Mouse (Mus musculus) erythroblast, adult 5-6 weeks (primary cell): ENCODE results near the gene Hist1h1d. TPM values are rescaled to one million over a fixed set of nuclear protein-coding genes. Genes with fewer than 3 reads are reported as not detected.
"Not testable (repeated sequence)": the region's sequence is repeated elsewhere in the genome, so short reads cannot be mapped to it uniquely, and the experiment has no call there.

ENCODE experiments used
- ATAC-seq: replicated peaks from 2 replicates; pipeline ENCODE4 v1.8.0; 2016; ENCODE audit warnings: moderate number of reproducible peaks, mild to moderate bottlenecking, moderate TSS enrichment, inconsistent platforms; ENCODE audit not compliant: poor library complexity, low FRiP score, severe bottlenecking
- total RNA-seq, 2 experiments: library from RNA; stranded (forward) in 1 of 2; stranded (reverse) in 1 of 2; fragments of 150-400 nt in 1 of 2; fragments of 200-764, 138-1000 nt in 1 of 2; gene quantifications; 2 replicates each; pipeline versions ENCODE4 v1.2.3 to v1.2.4; 2015 to 2017; ENCODE audit warnings: low replicate concordance in 2 of 2

The Hist1h1d gene
- total RNA-seq, 2 experiments from 2014 or later: 16.7 to 170 TPM

- no peak for ATAC-seq
Observed at GRCm38 (mm10) chr13:23529005-23529404, 24.1 kb upstream of the Hist1h1d start.

GRCm38 (mm10) chr13:23529480-23530165 is 23.4 kb upstream of the Hist1h1d start:
- no peak for ATAC-seq

DNA sequence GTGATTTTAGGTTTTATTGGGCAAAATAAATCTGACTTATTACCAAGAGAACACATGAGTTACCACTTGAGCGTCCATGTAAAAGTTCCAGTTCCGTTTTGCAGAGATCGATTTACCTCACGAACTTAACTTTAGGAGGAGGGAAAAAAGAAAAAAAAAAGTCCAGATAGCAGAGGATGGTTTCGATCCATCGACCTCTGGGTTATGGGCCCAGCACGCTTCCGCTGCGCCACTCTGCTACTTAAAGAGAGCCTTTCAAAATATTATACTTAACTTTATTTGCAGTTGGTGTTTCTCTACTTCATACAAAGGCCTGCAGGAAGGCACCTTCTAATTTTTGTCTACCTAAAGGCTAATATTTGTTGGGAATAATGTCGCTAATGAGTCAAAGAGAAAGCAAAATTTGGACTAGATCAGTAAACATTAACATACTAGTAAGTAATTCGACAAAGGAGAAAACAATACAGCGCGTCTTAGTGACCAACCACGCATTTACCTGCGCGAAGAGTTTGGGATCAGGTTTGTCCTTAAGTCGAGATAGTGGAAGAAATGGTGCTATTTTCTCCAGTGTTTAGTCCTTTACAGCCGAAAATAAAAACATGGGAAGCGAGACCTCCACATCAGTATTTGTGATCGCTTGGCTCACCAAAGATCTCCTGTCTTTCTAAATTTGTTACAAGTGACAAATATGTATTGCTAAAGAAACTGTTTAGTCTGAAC is 22.7 kb upstream of the Hist1h1d start:
- no peak for ATAC-seq

- peak; percentile 58 for ATAC-seq
Observed at GRCm38 (mm10) chr13:23530901-23531875, 21.9 kb upstream of the Hist1h1d start, which contains the start of gene Hist1h4h. TSS of gene Hist1h4h (plus strand) at chr13:23531050.

GRCm38 (mm10) chr13:23532262-23533075 is 20.6 kb upstream of the Hist1h1d start:
- no peak for ATAC-seq

- peak; percentile 49 for ATAC-seq
Observed at GRCm38 (mm10) chr13:23533560-23534367, 19.3 kb upstream of the Hist1h1d start, which contains the start of gene Hist1h2af. TSS of gene Hist1h2af (plus strand) at chr13:23533906.

DNA sequence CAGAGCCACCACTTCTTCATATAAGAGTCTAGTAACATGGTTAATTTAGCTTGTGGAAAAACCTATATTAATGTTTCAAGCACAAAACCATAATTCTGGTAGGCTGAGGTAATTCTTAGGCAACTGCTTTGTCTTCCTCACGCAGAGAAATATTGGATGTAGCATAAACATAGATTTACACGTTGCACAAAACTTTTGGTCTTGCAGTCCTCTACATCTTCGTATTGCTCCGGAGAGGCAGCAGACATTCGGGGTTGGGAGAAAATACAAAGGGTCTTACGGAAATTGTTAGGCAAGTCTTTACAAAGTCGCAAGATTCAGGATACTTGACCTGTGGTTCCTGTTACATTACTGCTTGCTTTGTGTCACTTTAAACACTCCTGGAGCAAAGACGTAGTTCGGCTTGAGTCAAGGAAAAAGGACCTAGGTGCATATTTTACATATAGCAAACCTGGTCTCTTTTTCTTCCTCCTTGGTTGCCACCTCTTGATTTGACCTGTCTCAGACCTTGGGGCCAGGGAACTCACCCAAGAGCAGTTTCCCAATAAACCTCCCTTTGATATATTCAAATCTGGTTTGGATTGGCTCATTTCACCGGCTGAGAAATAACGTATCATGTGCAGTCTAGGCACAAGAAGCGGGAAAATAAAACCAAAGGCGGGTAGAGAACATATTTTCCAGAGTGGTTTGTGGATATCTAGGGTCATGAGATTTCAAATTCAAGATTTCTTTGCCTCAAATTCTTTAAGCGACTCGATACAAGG is 18.5 kb upstream of the Hist1h1d start:
- ATAC-seq: peak; percentile 37

DNA sequence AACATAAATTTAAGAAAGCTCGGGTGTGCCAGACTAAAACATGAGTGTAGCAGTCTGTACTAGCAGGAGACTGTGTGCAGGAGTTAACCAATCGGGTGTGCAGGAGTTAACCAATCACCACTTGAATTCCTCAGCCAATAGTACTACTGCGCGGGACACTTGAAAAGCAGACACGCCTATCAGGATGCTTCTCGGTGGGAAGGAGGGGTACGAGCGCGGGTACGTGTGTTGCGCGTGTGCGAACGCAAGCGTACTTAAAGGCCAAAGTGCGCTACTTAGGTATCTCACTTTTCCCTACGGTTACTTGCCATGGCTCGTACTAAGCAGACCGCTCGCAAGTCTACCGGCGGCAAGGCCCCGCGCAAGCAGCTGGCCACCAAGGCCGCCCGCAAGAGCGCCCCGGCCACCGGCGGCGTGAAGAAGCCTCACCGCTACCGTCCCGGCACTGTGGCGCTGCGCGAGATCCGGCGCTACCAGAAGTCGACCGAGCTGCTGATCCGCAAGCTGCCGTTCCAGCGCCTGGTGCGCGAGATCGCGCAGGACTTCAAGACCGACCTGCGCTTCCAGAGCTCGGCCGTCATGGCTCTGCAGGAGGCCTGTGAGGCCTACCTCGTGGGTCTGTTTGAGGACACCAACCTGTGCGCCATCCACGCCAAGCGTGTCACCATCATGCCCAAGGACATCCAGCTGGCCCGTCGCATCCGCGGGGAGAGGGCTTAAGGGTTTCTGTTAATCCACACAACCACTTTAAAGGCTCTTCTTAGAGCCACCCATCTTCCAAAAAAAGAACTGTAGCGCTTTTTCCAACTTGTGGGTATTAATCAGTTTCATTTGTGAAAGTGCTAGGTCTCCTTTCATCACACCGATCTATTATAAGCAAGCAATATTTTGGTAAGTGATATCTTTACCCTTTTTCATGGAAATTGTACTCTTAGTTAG is 17.7 kb upstream of the Hist1h1d start, which contains the start of gene Hist1h3g:
TSS of gene Hist1h3g (plus strand) at position 286 of the 939 bp plus-strand sequence.
- ATAC-seq: peak; percentile 69

- no peak for ATAC-seq
Observed at GRCm38 (mm10) chr13:23536076-23536822, 16.8 kb upstream of the Hist1h1d start.

DNA sequence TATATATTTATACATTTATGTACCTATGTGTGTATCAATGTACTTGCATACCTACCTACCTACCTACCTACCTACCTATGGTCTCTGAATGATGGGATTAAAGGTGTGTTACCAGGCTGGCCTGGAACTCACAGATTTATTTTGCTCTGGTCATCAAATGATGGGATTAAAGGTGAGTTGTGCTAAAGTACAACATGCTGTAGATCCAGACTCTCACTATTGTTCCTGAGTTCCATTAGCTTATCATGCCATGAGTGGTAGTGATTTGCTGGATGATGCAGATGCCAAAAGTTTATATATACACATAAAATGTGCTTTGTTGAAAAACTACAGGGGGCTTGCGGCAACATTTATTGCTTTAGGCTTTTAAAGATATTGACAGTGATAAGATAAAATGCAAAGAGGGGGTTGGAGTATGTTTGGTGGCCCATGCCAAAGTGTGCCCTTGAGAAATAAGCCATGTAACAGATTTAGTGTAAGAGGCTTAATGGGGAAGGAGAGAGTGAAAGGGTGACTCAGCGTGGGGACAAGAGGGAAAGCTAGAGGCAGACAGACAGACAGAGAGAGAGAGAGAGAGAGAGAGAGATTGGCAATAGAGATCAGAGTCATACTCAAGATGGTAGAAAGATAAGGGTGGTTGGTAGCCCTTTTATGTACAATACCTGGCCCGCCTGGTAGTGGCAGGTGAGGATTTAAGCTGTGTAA is 15.9 kb upstream of the Hist1h1d start:
- ATAC-seq: no peak

GRCm38 (mm10) chr13:23538249-23538648 is 14.8 kb upstream of the Hist1h1d start:
- ATAC-seq: no peak

DNA sequence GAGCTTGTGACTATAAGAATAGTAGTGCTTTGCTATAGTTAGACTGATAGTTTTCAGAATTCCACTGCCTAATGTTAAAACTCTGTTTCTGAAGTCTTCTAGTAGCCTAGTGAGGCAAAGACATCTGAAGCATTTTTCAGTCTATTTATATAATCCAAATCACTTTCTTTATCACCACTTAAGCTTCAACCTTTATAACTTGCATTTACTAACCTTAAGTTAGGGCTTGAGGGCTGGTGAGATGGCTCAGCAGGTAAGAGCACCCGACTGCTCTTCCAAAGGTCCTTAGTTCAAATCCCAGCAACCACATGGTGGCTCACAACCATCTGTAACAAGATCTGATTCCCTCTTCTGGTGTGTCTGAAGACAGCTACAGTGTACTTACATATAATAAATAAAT is 13.2 kb upstream of the Hist1h1d start:
- ATAC-seq: not testable (repeated sequence)

GRCm38 (mm10) chr13:23541497-23541896 is 11.6 kb upstream of the Hist1h1d start:
- ATAC-seq: no peak

DNA sequence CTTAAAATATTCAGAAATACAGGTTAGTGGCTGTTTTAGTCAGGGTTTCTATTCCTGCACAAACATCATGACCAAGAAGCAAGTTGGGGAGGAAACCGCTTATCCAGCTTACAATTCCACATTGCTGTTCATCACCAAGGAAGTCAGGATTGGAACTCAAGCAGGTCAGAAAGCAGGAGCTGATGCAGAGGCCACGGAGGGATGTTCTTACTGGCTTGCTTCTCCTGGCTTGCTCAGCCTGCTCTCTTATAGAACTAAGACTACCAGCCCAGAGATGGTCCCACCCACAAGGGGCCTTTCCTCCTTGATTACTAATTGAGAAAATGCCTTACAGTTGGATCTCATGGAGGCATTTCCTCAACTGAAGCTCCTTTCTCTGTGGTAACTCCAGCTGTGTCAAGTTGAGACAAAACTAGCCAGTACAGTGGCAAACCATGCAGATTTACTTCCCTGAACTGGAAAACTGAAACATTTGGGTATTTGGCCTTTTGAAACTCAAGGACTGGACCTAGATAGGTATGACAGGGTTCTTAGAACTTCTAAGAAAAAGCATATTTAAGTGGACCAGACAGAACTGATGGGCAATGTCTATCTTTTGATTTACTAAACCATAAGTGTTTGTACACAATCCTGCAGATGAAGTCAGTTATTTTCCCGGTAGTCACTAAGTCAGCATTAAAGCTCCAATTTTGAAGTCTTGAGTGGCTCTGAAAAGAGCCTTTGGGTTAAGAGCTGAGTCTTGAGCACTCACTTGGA is 10.7 kb upstream of the Hist1h1d start:
- ATAC-seq: not testable (repeated sequence)
